Mouse (Mus musculus) lung, embryonic 14.5 days (tissue): ENCODE data around the gene Map1b. TPM values are rescaled to one million over a fixed set of nuclear protein-coding genes. Genes with fewer than 3 reads are reported as not detected.
A peak's percentile ranks its signal among the peaks of the same experiment; 100 is the strongest.

ENCODE experiments used
- ATAC-seq: fragments of 200-750 bp; cut with Nextera tagmentation; 2 replicates; pipeline ENCODE4 v1.8.0; 2017; ENCODE audit warnings: mild to moderate bottlenecking, moderate TSS enrichment, moderate library complexity; ENCODE audit not compliant: insufficient read depth
- DNase-seq: peaks from one replicate; pipeline ENCODE4 v3.0.0-alpha.2; 2015
- H3K27ac ChIP-seq: fragments of 300-500 bp; sonication (generic); 2 replicates; pipeline ENCODE4 v1.5.1; 2014; ENCODE audit warnings: low read depth, mild to moderate bottlenecking, moderate library complexity
- H3K27me3 ChIP-seq: fragments of 300-500 bp; sonication (generic); 2 replicates; pipeline ENCODE4 v1.6.1; 2014; ENCODE audit warnings: low read length, control low read depth; ENCODE audit not compliant: insufficient read depth
- H3K36me3 ChIP-seq: fragments of 300-500 bp; sonication (generic); 2 replicates; pipeline ENCODE4 v1.6.1; 2014; ENCODE audit warnings: control low read depth; ENCODE audit not compliant: insufficient read depth
- H3K4me1 ChIP-seq: fragments of 300-500 bp; sonication (generic); 2 replicates; pipeline ENCODE4 v1.6.1; 2014; ENCODE audit warnings: antibody characterized with exemption, control low read depth; ENCODE audit not compliant: insufficient read depth
- H3K4me2 ChIP-seq: fragments of 300-500 bp; sonication (generic); 2 replicates; pipeline ENCODE4 v1.6.1; 2014; ENCODE audit warnings: mild to moderate bottlenecking
- H3K4me3 ChIP-seq: fragments of 300-500 bp; sonication (generic); 2 replicates; pipeline ENCODE4 v1.5.1; 2014; ENCODE audit warnings: low read depth, low read length
- H3K9ac ChIP-seq: fragments of 300-500 bp; sonication (generic); 2 replicates; pipeline ENCODE4 v1.6.1; 2014
- H3K9me3 ChIP-seq: fragments of 300-500 bp; sonication (generic); 2 replicates; pipeline ENCODE4 v1.6.1; 2016; ENCODE audit warnings: low read depth, low read length, control low read depth
- CTCF ChIP-seq: IDR thresholded peaks from 2 replicates; pipeline ENCODE4 v1.5.1; 2016; ENCODE audit warnings: antibody characterized with exemption, low read depth
- WGBS: fragments of 180-500 bp; shearing (Covaris S2); extraction: QIAGEN DNeasy Blood & Tissue Kit; methylation state at CpG from one replicate; pipeline ENCODE4 v1.1.7; 2014; 5-methylcytosine and 5-hydroxymethylcytosine counted together
- polyA plus RNA-seq: library from polyadenylated mRNA; unstranded; fragments of >200 nt; fragmentation: Nextera tagmentation; extraction: Ambion mirVana; gene quantifications from 2 replicates; pipeline ENCODE4 v1.2.1, GENCODE M21; 2014

The Map1b gene
- polyA plus RNA-seq, 1 experiment from 2014 or later, result 73.3 TPM

DNA sequence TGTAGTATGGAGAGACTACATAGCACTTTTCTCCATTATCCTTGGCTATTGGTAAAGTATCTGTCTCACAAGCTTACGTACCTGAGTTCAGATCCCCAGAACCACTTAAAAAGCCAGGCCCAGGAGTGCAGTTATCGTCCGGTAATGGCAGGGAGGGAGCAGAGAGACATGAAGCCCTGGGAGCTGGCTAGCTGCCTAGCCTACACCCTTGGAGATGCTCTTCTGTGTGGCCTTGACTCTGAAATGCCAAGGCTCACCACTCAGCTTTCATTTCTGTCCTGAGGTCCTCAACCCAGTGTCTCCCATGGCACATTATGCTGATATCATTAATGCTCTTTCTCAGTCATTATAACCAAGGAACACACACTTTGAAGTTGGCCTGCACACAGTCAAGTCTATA, 104.6 kb downstream of the Map1b start:
- WGBS, result 88% methylated on average over 3 of the region's 3 CpGs
- H3K36me3 ChIP-seq, result peaks cover 63% of the 10 kb centered on the region

GRCm38 (mm10) chr13:99410611-99411515, 105.5 kb downstream of the Map1b start:
- no peak for DNase-seq
- no peak for TF ChIP-seq CTCF
- H3K4me3 ChIP-seq, result no peak overlapping the region
- H3K36me3 ChIP-seq, result peaks cover 70% of the 10 kb centered on the region
- no peak overlapping the region for H3K4me2 ChIP-seq
- ATAC-seq, result no peak
- H3K27me3 ChIP-seq, result no peaks in the 10 kb centered on the region
- H3K9me3 ChIP-seq, result no peaks in the 10 kb centered on the region
- WGBS, result 76% methylated on average over 14 of the region's 14 CpGs
- H3K4me1 ChIP-seq, result no peaks in the 10 kb centered on the region
- no peak overlapping the region for H3K27ac ChIP-seq
- no peak overlapping the region for H3K9ac ChIP-seq

More for the DNA sequence above, 104.6 kb downstream of the Map1b start:
- H3K9me3 ChIP-seq, result no peaks in the 10 kb centered on the region
- no peak overlapping the region for H3K4me3 ChIP-seq
- H3K4me1 ChIP-seq, result no peaks in the 10 kb centered on the region
- no peak overlapping the region for H3K4me2 ChIP-seq
- no peak overlapping the region for H3K27ac ChIP-seq
- ATAC-seq, result no peak
- H3K9ac ChIP-seq, result no peak overlapping the region
- DNase-seq, result no peak
- no peak for TF ChIP-seq CTCF
- H3K27me3 ChIP-seq, result no peaks in the 10 kb centered on the region

DNA sequence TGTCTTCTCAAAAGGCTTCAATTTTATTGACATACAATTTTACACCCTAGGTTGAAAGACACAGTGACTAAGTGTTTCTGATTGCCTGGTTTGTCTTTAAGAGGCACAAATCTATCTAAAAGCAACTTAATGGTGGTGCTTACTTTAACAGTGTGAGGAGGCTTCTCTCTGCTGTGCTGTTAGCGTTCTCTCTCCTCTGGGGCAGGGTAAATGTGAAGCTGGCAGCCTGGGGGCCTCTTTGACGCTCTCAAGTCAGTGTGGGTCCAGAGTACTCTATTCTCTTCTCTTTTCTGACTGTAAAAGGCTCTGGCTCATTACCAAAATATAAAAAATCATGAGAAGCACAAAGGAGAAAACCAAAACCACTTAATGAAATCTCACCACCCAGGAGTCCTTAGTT, 107.1 kb downstream of the Map1b start:
- ATAC-seq, result no peak
- peaks cover 70% of the 10 kb centered on the region for H3K36me3 ChIP-seq
- H3K4me3 ChIP-seq, result no peak overlapping the region
- no peak for DNase-seq
- H3K4me1 ChIP-seq, result no peaks in the 10 kb centered on the region
- H3K9me3 ChIP-seq, result no peaks in the 10 kb centered on the region
- H3K27ac ChIP-seq, result no peak overlapping the region
- no peak overlapping the region for H3K9ac ChIP-seq
- no peak for TF ChIP-seq CTCF
- no peak overlapping the region for H3K4me2 ChIP-seq
- H3K27me3 ChIP-seq, result no peaks in the 10 kb centered on the region
- WGBS, result 74% methylated on average over 2 of the region's 2 CpGs

DNA sequence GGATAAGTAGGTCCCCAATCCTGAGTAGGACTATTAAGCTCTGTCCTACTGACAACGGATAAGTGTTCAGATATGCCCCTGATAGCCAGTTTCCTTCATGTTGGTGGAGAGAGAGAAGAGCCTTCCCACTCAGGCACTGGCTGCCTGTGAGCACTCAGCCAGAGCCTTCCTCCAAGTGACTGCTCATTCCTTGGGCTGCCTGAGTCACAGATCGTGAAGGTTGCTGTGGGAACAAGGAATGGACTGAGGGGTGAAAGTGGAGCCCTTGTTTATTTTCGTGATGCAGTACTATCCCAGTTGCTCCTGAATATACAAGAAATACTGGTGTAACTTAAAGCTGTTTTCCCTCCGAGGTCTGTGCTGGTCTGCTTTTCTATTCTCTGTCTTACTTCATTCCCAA, 117.0 kb downstream of the Map1b start:
- Histone ChIP-seq H3K27me3 (no peaks in the 10 kb centered on the region), H3K4me2 (no peak overlapping the region), H3K36me3 (peaks cover 17% of the 10 kb centered on the region; the same call in 1 of the 2 replicates), H3K9ac (no peak overlapping the region), H3K9me3 (no peaks in the 10 kb centered on the region), H3K27ac (no peak overlapping the region), H3K4me3 (no peak overlapping the region), H3K4me1 (no peaks in the 10 kb centered on the region)
- ATAC-seq (no peak), DNase-seq (no peak)
- WGBS, result 65% methylated on average over 4 of the region's 4 CpGs
- no peak for TF ChIP-seq CTCF

- no peak overlapping the region for H3K9ac ChIP-seq
- TF ChIP-seq CTCF, result no peak
- no peak overlapping the region for H3K4me3 ChIP-seq
- no peak overlapping the region for H3K4me2 ChIP-seq
- peak; percentile 76 for DNase-seq
- H3K4me1 ChIP-seq, result no peaks in the 10 kb centered on the region
- peak overlapping the region; percentile 60; the same call in 1 of the 2 replicates for H3K27ac ChIP-seq
- no peaks in the 10 kb centered on the region for H3K27me3 ChIP-seq
- WGBS, result 75% methylated on average over 12 of the region's 12 CpGs
- no peaks in the 10 kb centered on the region for H3K9me3 ChIP-seq
- ATAC-seq, result peak; percentile 56; the same call in 1 of the 2 replicates
- H3K36me3 ChIP-seq, result peaks cover 14% of the 10 kb centered on the region; the same call in 1 of the 2 replicates
Observed at GRCm38 (mm10) chr13:99398149-99398701, 118.1 kb downstream of the Map1b start.

- Histone ChIP-seq H3K27me3 (no peaks in the 10 kb centered on the region), H3K36me3 (peaks cover 10% of the 10 kb centered on the region; the same call in 1 of the 2 replicates), H3K4me1 (no peaks in the 10 kb centered on the region), H3K9me3 (no peaks in the 10 kb centered on the region), H3K4me2 (no peak overlapping the region), H3K4me3 (no peak overlapping the region), H3K9ac (no peak overlapping the region), H3K27ac (no peak overlapping the region)
- no peak for TF ChIP-seq CTCF
- DNase-seq (no peak), ATAC-seq (no peak)
- 74% methylated on average over 7 of the region's 7 CpGs for WGBS
Observed at GRCm38 (mm10) chr13:99397228-99397627, 119.1 kb downstream of the Map1b start.

GRCm38 (mm10) chr13:99395531-99395930, 120.8 kb downstream of the Map1b start:
- H3K4me1 ChIP-seq, result no peaks in the 10 kb centered on the region
- no peak overlapping the region for H3K9ac ChIP-seq
- 0 out of 2 replicates have a peak, but pooled peaks cover 5% of the 10 kb centered on the region for H3K36me3 ChIP-seq
- no peaks in the 10 kb centered on the region for H3K27me3 ChIP-seq
- no peak for TF ChIP-seq CTCF
- H3K27ac ChIP-seq, result peak overlapping the region; percentile 10; the same call in 1 of the 2 replicates
- H3K4me2 ChIP-seq, result no peak overlapping the region
- no peaks in the 10 kb centered on the region for H3K9me3 ChIP-seq
- DNase-seq (no peak), ATAC-seq (no peak)
- 82% methylated on average over 12 of the region's 12 CpGs for WGBS
- no peak overlapping the region for H3K4me3 ChIP-seq
